ENCODE assay signal across 10 mouse cellular contexts in the genomic region with DNA sequence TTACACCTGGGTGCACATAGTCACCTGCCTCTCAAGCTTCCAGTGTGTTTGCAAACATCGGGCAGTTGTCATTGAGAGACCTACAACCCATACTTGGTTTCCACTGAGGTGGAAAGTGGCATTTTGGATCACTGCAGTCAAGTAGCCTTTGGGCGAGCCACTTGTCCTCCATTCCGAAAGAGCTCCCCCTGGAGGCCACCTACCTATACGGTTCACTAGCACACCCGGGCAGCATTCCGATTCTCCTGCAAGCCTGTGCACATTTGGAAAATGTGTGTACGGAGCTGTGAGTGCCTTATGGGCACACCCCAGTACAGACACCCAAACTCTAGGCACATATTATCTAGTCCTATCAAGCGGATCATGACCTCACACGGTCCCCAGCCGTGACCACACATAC. TPM values are rescaled to one million over a fixed set of nuclear protein-coding genes. Genes with fewer than 3 reads are reported as not detected.
DNase-seq lines count a peak whose midpoint lies in the region; ATAC-seq and TF ChIP-seq lines count a peak whose summit lies in the region.
"Had no signal": no experiment of that assay in that cellular context is flagged by ENCODE, and none has a peak within 500 bp of the region (broad histone marks: within the 10 kb centered on the region; RNA-seq: fewer than 3 reads in every experiment).

No protein-coding gene starts in this region.

- no peak for DNase-seq in kidney, adult 2 months
- DNase-seq in kidney, adult 11 months = no peak
- peak; percentile 20 for DNase-seq in thymus, postnatal 14 days
- no peak for DNase-seq in thymus, postnatal 25 days
- DNase-seq in embryonic facial prominence, embryonic 10.5 days (ENCODE audit: low spot score) = peak; percentile 55
- DNase-seq in right cerebral cortex, adult 18-20 months = no peak
- no peak for DNase-seq in heart, postnatal 25 days (ENCODE audit: low spot score)

- H3K4me1 ChIP-seq in kidney, adult 2 months (ENCODE audit: control insufficient read depth, insufficient read depth, low read length) = no peaks in the 10 kb centered on the region
- peaks cover 4% of the 10 kb centered on the region; the same call in 1 of the 2 replicates for H3K4me1 ChIP-seq in embryonic facial prominence, embryonic 10.5 days
- H3K4me1 ChIP-seq: lung, embryonic 15.5 days had no signal

- no peak for TF ChIP-seq POLR2A in kidney, adult 2 months (IDR thresholded peaks at IDR 0.05; ENCODE audit: low read depth, low read length)

- no peak overlapping the region for H3K4me3 ChIP-seq in kidney, adult 2 months (ENCODE audit: insufficient read depth, low read depth, low read length)
- no peak overlapping the region for H3K4me3 ChIP-seq in embryonic facial prominence, embryonic 10.5 days
- H3K4me3 ChIP-seq: lung, embryonic 15.5 days had no signal

- intact Hi-C loops in heart, postnatal 25 days (cut with DNase I) = no loop called here

- H3K36me3 ChIP-seq in kidney, adult 2 months (ENCODE audit: control insufficient read depth, insufficient read depth, low read length) = no peaks in the 10 kb centered on the region
- no peaks in the 10 kb centered on the region; the same call in 1 of the 2 replicates for H3K36me3 ChIP-seq in embryonic facial prominence, embryonic 10.5 days (replicated peaks)
- H3K36me3 ChIP-seq: lung, embryonic 15.5 days had no signal

- TF ChIP-seq CTCF in kidney, adult 2 months (conservative IDR thresholded peaks at IDR 0.05; ENCODE audit: insufficient read depth, insufficient read length, low read depth, low read length) = peak; percentile 50

- WGBS in kidney, adult 2 months = 45% methylated on average over 10 of the region's 10 CpGs
- WGBS in embryonic facial prominence, embryonic 10.5 days = 50% methylated on average over 10 of the region's 10 CpGs

- peaks cover 3% of the 10 kb centered on the region; the same call in 1 of the 2 replicates for H3K9me3 ChIP-seq in embryonic facial prominence, embryonic 10.5 days
- H3K9me3 ChIP-seq: lung, embryonic 15.5 days had no signal

- no peak for ATAC-seq in granulocyte monocyte progenitor cell, adult 5-6 weeks (replicated peaks; ENCODE audit: poor library complexity, severe bottlenecking)

- no peak overlapping the region for H3K27ac ChIP-seq in kidney, adult 2 months (ENCODE audit: insufficient read depth, low read depth, low read length)
- no peak overlapping the region for H3K27ac ChIP-seq in embryonic facial prominence, embryonic 10.5 days (replicated peaks)
- H3K27ac ChIP-seq: hindbrain, embryonic 14.5 days; lung, embryonic 15.5 days had no signal

- H3K27me3 ChIP-seq in kidney, adult 2 months (replicated peaks; ENCODE audit: control insufficient read depth, insufficient read depth, low read length) = no peaks in the 10 kb centered on the region
- no peaks in the 10 kb centered on the region for H3K27me3 ChIP-seq in embryonic facial prominence, embryonic 10.5 days (replicated peaks; ENCODE audit: low read depth, poor library complexity, severe bottlenecking)
- H3K27me3 ChIP-seq: lung, embryonic 15.5 days had no signal

RNA-seq across cellular contexts. Expression of a gene that starts 38.4 kb away (rescaled TPM):
- 0.03 TPM in 2 replicates for polyA plus RNA-seq in kidney, adult 2 months (2012; rRNA removed)
- polyA plus RNA-seq in embryonic facial prominence, embryonic 10.5 days (2016; fragmentation: Nextera tagmentation; extraction: Ambion mirVana) = 1.1 and 1.7 TPM in 2 replicates
- not detected in 2 replicates for total RNA-seq in granulocyte monocyte progenitor cell, adult 5-6 weeks (2014; fragmentation: Nextera tagmentation)
- total RNA-seq in granulocyte monocyte progenitor cell, adult 5-6 weeks (2017) = not detected in 2 replicates
- total RNA-seq in heart, postnatal 25 days (2021) = not detected

Comparison
In these comparisons a context has a peak if more than half of its experiments do, and no peak if none do; other contexts are left out.
1. DNase-seq: peak in thymus, postnatal 14 days (single experiment) and embryonic facial prominence, embryonic 10.5 days (single experiment); none in kidney, adult 2 months (single experiment), kidney, adult 11 months (single experiment), thymus, postnatal 25 days (single experiment), right cerebral cortex, adult 18-20 months (single experiment) and heart, postnatal 25 days (single experiment).